Mouse (Mus musculus): Measurements from ENCODE around the gene A930009A15Rik. TPM values are rescaled to one million over a fixed set of nuclear protein-coding genes. Genes with fewer than 3 reads are reported as not detected.

The A930009A15Rik gene
- polyA plus RNA-seq, 1 experiment: not detected

GRCm38 (mm10) chr10:115593221-115593620 is 23.4 kb downstream of the A930009A15Rik start:
- H3K4me3 ChIP-seq (ENCODE audit: insufficient read depth, low read depth, low read length): no peak overlapping the region
- H3K4me1 ChIP-seq (ENCODE audit: control insufficient read depth, insufficient read depth, insufficient read length, low read length): no peaks in the 10 kb centered on the region
- H3K27ac ChIP-seq (replicated peaks; ENCODE audit: low read depth, low read length): no peak overlapping the region

- H3K4me3 ChIP-seq (ENCODE audit: insufficient read depth, low read depth, low read length): no peak overlapping the region
- H3K4me1 ChIP-seq (ENCODE audit: control insufficient read depth, insufficient read depth, insufficient read length, low read length): no peaks in the 10 kb centered on the region
- H3K27ac ChIP-seq (replicated peaks; ENCODE audit: low read depth, low read length): no peak overlapping the region
These were observed 23.9 kb downstream of the A930009A15Rik start for GRCm38 (mm10) chr10:115593651-115594050.

- H3K4me1 ChIP-seq (ENCODE audit: control insufficient read depth, insufficient read depth, insufficient read length, low read length): no peaks in the 10 kb centered on the region
- H3K4me3 ChIP-seq (ENCODE audit: insufficient read depth, low read depth, low read length): no peak overlapping the region
- no peak overlapping the region for H3K27ac ChIP-seq (replicated peaks; ENCODE audit: low read depth, low read length)
These were observed 26.0 kb downstream of the A930009A15Rik start for GRCm38 (mm10) chr10:115595748-115596147.

GRCm38 (mm10) chr10:115617456-115618287 is 47.9 kb downstream of the A930009A15Rik start:
- Histone ChIP-seq H3K4me1 (ENCODE audit: control insufficient read depth, insufficient read depth, insufficient read length, low read length) (no peaks in the 10 kb centered on the region), H3K4me3 (ENCODE audit: insufficient read depth, low read depth, low read length) (no peak overlapping the region), H3K27ac (replicated peaks; ENCODE audit: low read depth, low read length) (no peak overlapping the region)

DNA sequence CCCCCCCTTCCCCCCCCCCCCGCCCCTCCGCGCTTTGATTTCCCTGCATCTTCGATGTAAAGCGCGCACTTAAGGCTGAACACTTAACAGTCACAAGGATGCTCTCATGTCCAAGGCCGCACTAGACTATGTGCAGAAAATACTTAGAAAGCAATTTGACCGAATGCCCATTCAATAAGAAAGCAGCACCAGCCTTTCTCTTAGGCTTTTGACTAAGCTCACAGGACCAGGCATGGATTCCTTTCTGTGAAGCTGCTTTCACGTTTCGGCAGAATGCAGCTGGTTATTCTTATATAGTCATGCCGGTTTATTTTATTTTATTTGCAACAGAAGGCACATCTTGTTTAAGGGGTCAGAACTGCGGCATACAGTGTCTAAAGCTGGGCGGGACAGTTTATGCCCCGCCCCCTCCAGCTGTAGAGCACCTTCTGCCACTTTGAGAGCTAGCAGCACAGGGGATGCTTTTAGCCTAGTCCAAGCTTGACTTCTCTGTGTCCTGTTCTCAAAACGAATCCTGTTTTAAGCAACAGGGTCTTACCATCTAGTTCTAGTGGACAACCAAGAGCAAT is 48.6 kb downstream of the A930009A15Rik start:
- no peak overlapping the region for H3K4me3 ChIP-seq (ENCODE audit: insufficient read depth, low read depth, low read length)
- no peak overlapping the region for H3K27ac ChIP-seq (replicated peaks; ENCODE audit: low read depth, low read length)
- no peaks in the 10 kb centered on the region for H3K4me1 ChIP-seq (ENCODE audit: control insufficient read depth, insufficient read depth, insufficient read length, low read length)

DNA sequence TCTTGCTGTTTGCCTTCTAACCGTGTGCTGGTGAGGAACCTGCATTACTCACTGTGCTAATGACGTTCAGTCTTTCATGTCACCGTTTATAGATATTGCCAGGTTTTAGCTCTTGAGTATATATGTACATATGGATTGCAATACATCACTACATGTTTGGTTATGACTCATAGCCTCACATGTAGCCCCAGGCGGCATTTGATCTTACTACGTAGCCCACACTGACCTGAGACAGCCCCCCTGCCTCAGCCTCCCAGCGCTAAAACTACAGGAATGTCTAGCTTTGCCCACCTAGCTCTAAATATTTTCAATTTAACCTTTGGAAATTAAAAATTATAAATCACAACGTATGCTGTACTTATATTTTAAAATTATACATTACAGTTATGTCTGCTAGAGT is 53.7 kb downstream of the A930009A15Rik start:
- Histone ChIP-seq H3K4me1 (ENCODE audit: control insufficient read depth, insufficient read depth, insufficient read length, low read length) (no peaks in the 10 kb centered on the region), H3K27ac (replicated peaks; ENCODE audit: low read depth, low read length) (no peak overlapping the region), H3K4me3 (ENCODE audit: insufficient read depth, low read depth, low read length) (no peak overlapping the region)

DNA sequence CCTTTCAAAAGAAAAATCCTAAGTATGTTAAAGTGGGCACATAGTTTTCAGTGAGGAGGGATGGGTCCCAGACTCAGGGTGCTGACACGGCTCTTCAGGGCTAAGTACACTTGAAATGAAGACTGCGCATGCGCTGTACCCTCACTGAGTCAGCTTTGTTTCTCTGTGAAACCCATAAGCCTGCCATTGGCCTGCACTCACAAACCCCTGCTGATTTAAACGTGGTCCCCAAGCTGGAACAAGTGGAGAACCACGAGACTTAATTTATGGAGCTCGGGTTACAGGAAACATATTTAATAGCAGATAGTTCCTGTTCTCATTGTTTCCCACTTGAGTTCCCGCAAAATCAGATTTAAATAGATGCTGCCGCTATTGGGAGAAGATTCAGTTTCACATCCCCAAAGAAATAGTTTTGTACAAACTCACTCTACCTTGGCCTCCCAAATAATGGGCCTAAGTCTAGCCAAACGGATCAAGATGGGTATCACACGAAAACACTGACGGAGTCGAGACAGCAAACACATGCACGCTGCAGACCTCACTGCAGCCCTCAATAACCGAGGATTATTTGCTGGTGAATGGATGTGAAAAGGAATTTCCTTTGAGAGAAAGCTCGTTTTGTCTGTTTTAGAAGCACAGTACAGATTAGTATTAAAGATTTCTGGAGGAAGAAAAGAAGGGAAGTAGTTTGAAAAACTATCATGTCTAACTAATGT is 54.3 kb downstream of the A930009A15Rik start:
- Histone ChIP-seq H3K27ac (replicated peaks; ENCODE audit: low read depth, low read length) (no peak overlapping the region), H3K4me3 (ENCODE audit: insufficient read depth, low read depth, low read length) (no peak overlapping the region), H3K4me1 (ENCODE audit: control insufficient read depth, insufficient read depth, insufficient read length, low read length) (no peaks in the 10 kb centered on the region)

GRCm38 (mm10) chr10:115624957-115625356 is 55.2 kb downstream of the A930009A15Rik start:
- H3K4me3 ChIP-seq (ENCODE audit: insufficient read depth, low read depth, low read length): no peak overlapping the region
- H3K27ac ChIP-seq (replicated peaks; ENCODE audit: low read depth, low read length): no peak overlapping the region
- no peaks in the 10 kb centered on the region for H3K4me1 ChIP-seq (ENCODE audit: control insufficient read depth, insufficient read depth, insufficient read length, low read length)

- H3K27ac ChIP-seq (replicated peaks; ENCODE audit: low read depth, low read length): no peak overlapping the region
- H3K4me1 ChIP-seq (ENCODE audit: control insufficient read depth, insufficient read depth, insufficient read length, low read length): no peaks in the 10 kb centered on the region
- no peak overlapping the region for H3K4me3 ChIP-seq (ENCODE audit: insufficient read depth, low read depth, low read length)
These were observed 56.9 kb downstream of the A930009A15Rik start for GRCm38 (mm10) chr10:115626678-115627077.

Other genes with a start within 250 kb of the A930009A15Rik start
- 10.9 and 16.0 TPM in 2 replicates for gene Tmem19, start 207.5 kb upstream of the A930009A15Rik start, polyA plus RNA-seq (2012; ENCODE audit: insufficient read depth, insufficient read length, missing spikeins)
- 10.6 and 12.8 TPM in 2 replicates for gene Thap2, start 185.5 kb upstream of the A930009A15Rik start, polyA plus RNA-seq (2012; ENCODE audit: insufficient read depth, insufficient read length, missing spikeins)
- gene Zfc3h1, start 185.0 kb upstream of the A930009A15Rik start, polyA plus RNA-seq (2012; ENCODE audit: insufficient read depth, insufficient read length, missing spikeins): 11.6 and 20.8 TPM in 2 replicates
- gene Lgr5, start 17.8 kb downstream of the A930009A15Rik start, polyA plus RNA-seq (2012; ENCODE audit: insufficient read depth, insufficient read length, missing spikeins): not detected in 2 replicates
- gene Tspan8, start 246.8 kb downstream of the A930009A15Rik start, polyA plus RNA-seq (2012; ENCODE audit: insufficient read depth, insufficient read length, missing spikeins): 1.8 and 2.7 TPM in 2 replicates

All from brown adipose tissue, adult 24 weeks (tissue).